Mouse (Mus musculus) testis, adult 2 months (tissue): ENCODE measurements around the gene Nlrc5.

Experiments used
- CTCF ChIP-seq: fragments of 200-500 bp; IDR thresholded peaks from 2 replicates; pipeline ENCODE4 v1.5.1; 2012; ENCODE audit warnings: low read depth, mild to moderate bottlenecking, inconsistent platforms, low read length, moderate library complexity; ENCODE audit not compliant: control insufficient read depth, insufficient read depth, insufficient replicate concordance
- POLR2A ChIP-seq: fragments of 200-500 bp; IDR thresholded peaks from 2 replicates; pipeline ENCODE4 v1.6.1; 2012; ENCODE audit warnings: low read depth, mild to moderate bottlenecking, inconsistent platforms, low read length, moderate library complexity; ENCODE audit not compliant: control insufficient read depth

- no peak for TF ChIP-seq CTCF
- TF ChIP-seq POLR2A: no peak
Measured at GRCm38 (mm10) chr8:94447583-94448324, 13.6 kb downstream of the Nlrc5 start.
